Mouse (Mus musculus): ENCODE measurements around the gene Vkorc1l1.

- TF ChIP-seq CTCF (conservative IDR thresholded peaks at IDR 0.05; ENCODE audit: insufficient read depth, insufficient read length, low read depth, low read length), result no peak
- no peak for TF ChIP-seq POLR2A (IDR thresholded peaks at IDR 0.05; ENCODE audit: low read depth, low read length)
These were observed 26.6 kb downstream of the Vkorc1l1 start for GRCm38 (mm10) chr5:129968417-129968816.

Data from kidney, adult 2 months (tissue).